Mouse (Mus musculus) cerebellum, postnatal 10 days (tissue): Measurements from ENCODE around the gene Zfp37.
"Not testable (repeated sequence)": the region's sequence is repeated elsewhere in the genome, so short reads cannot be mapped to it uniquely, and the experiment has no call there.

Experiments used
- DNase-seq, 2 experiments: peaks; one replicate each; pipeline ENCODE4 v3.0.0; 2021; ENCODE audit warnings: mixed read lengths in 2 of 2

The Zfp37 gene

GRCm38 (mm10) chr4:62230769-62231168, at the start of gene Zfp37:
Zfp37 (minus strand) TSS chr4:62231047.
- peak; percentile 48 to 49 for DNase-seq

GRCm38 (mm10) chr4:62278081-62278480, 47.2 kb upstream of the Zfp37 start:
- no peak for DNase-seq

GRCm38 (mm10) chr4:62277222-62277621, 46.4 kb upstream of the Zfp37 start:
- no peak for DNase-seq

DNA sequence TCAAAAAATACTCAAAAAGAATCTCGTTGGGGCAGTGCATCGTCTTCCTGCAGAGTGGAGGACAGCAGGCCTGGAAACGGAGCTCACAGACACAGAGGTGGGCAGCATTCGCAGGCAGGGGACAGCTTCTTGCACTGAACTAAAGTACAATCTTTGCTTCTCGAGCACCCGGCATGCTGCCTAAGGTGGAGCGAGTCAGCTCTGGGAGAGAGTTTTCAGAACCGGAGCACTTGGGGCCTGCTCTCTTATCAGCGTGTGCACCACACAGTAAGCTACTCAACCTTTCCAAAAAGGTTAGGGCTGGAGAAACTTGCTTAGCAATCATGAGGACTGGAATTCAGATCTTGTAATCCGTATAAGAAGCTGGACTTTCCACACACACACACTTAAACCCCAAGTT, 45.8 kb upstream of the Zfp37 start:
- no peak for DNase-seq

- DNase-seq = peak; percentile 31 to 49
Measured at GRCm38 (mm10) chr4:62274841-62275536, 44.1 kb upstream of the Zfp37 start.

DNA sequence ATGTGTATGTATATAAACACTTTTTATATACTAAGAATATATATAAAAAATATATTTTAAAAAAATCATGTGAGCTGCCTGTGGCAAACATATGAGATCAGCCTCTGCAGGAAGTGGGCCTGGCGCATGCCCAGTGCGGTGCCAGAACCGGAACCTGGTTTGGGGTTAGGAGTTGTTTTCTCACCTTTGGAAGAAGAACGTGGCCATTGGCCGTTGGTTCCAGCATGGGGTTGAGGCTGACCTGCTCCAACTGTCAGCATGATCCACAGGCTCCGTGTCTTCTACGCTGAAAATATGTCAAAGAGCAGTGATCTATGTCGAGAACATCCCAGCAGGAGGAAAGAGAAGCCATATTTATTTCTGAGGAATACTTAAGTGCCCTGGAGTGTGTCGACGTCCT, 43.1 kb upstream of the Zfp37 start:
- no peak for DNase-seq

DNA sequence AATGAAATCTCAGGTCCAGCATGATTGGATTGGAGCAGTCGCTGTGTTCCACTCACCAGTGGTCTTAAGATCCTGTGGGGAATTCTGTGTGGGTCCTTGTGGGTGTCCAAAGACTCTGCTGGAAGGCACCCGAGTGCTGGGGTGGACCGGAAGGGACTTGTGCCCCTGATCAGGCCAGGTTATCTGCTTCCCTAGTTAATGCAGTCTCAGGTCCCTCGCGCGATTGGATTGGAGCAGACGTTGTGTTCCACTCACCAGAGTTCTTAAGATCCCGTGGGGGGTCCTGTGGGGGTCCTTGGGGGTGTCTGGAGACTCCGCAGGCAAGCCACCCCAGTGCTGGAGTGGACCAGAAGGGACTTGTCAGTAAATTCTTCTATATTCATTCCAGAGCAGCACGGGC, 41.8 kb upstream of the Zfp37 start:
- DNase-seq = no peak

DNA sequence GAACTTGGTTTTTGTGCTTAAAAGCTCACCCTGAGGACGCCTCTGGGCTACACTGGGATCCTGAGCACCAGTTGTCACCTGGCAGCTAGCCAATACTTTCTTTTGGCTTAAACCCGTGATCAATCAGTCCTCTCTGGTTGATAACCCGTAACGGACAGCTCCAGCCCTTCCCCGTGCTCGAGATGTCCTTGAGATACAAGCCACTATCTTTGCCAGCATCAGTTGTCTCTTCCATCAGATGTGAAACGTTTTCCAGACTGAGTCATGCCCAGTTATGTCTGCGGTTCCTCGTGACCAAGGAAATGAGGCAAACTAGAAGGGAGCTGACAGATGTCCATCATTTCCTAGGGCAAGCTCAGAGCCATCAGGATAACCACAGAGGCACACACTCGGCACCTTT, 36.3 kb upstream of the Zfp37 start:
- DNase-seq = no peak

DNA sequence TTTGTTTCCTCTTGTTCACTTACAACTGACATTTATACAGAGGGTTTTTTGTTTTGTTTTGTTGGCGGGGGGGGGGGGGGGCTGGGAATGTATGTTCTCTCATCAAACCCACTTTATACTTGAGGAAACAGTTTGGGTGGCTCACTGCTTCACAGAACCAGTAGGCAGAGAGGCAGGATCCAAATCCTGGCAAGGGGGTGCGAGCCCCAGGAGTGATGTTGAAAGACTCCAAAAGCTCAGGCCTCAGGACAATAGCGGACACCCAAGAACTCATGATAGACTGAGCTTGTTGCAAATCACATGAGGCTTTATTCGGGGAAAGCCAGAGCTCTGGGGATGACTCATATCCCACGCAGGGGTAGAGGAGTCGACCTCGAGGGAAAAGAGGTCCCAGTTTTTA, 35.2 kb upstream of the Zfp37 start:
- not testable (repeated sequence) for DNase-seq

DNA sequence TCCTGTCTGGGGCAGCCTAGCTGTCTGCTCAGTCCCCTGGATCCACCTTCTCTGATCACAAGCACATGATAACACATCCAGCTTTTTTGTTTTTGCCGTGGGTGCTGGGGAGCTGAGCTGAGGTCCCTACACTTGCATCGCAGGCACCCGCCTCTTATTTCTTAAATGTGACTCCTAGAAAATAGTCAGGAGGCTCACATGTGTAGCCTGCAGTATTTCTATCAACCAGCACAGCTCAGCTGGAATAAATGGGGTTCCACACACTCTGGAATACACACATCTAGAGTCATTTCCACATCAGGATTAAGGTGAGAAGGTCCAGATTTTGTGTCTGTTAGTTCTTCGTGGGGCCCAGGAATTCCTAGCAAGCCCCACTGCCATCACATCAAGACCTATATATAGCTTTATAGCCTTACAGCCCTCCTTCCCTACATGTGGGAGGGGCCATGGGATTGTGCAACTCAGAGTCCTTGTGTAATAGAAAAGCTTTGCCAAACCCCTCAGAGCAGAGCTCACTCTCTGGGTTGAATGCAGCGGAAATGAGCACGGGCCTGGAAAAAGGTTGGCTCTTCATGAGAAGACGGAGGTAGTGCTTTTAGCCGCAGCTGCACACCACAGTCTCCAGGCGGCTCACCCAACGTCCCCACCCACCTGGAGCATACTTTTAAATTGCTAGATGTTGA, 34.4 kb upstream of the Zfp37 start:
- no peak for DNase-seq

DNA sequence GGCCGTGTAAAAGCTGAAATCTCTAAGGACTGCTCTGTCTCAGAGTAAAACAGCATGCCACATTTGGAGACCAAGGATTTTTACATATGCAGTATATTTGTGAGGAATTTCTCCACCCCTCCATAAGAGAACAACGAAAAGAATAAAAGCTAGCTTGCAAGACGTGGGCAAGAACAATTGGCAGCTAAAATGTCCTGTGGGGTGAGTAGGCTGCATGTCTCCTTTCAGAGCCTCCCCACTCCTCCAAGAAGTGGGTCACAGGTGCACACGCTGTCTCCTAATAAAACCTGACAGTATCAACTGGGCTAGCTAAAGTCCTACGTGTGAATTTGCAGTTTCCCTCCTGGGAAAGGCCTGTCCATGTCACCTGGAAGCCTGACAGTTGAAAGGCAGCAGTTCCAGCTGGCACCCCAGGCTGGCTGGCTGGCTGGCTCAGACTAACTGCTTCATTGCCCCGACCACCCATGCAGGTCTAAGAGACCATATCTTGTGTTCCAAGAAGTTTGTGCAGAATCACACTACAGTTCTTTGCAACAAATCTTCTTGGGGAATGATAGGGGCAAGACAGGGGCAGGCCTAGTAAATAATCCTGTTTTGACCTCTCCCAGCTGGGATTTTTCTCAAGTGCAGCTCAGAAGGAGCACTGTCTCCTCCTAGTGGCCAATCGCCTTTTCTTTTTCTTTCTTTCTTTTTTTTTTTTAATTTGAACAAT, 32.4 kb upstream of the Zfp37 start:
- peak; percentile 75 to 80 for DNase-seq

GRCm38 (mm10) chr4:62262276-62262675, 31.4 kb upstream of the Zfp37 start, which contains the start of gene Slc31a2:
Slc31a2 (plus strand) TSS chr4:62262562.
- DNase-seq = peak in 1 of 2 experiments; percentile 19

DNA sequence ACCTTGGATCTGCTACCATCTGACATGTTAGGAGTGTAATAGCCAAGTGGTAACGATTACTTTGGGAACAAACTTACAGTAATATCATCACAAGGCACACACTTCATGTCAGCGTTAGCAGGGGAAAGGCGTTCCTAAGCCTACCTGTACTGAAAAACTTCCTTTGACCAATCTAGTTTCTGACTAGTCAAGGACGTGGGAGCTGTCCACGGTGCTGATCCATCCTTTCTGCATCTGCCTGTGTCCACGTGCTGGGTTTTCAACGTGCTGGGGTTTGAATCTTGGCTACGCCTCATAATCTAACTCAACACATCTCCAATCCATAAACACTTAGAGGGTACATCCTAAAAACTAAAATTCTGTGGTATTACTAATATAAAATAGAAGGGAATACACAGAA, 26.1 kb upstream of the Zfp37 start:
- DNase-seq = peak in 1 of 2 experiments; percentile 22

GRCm38 (mm10) chr4:62254551-62254950, 23.7 kb upstream of the Zfp37 start:
- DNase-seq = no peak

DNA sequence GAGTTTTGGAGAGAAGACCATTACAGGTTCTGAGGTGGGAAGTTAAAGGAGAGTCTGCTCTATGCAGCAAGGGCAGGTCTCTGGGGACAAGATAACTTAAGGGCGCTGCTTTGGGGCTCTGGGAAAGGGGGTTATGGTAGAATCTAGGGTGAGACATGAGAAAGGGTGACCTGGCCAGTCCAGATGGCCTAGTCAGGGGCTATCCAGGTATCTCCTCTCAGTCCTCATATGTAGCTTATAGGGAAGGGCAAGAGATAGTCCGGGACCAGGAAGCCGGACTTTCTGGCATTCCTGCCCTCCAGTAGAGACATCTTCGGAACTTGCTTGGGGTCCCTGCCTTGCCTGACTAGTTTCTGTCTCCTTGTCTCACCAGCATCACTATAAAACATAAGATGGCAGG, 20.9 kb upstream of the Zfp37 start:
- DNase-seq = no peak

GRCm38 (mm10) chr4:62250896-62251544, 20.2 kb upstream of the Zfp37 start:
- peak in 1 of 2 experiments; percentile 34 for DNase-seq

GRCm38 (mm10) chr4:62248328-62248727, 17.5 kb upstream of the Zfp37 start:
- DNase-seq = no peak

- no peak for DNase-seq
Measured at GRCm38 (mm10) chr4:62240586-62240985, 9.7 kb upstream of the Zfp37 start.

DNA sequence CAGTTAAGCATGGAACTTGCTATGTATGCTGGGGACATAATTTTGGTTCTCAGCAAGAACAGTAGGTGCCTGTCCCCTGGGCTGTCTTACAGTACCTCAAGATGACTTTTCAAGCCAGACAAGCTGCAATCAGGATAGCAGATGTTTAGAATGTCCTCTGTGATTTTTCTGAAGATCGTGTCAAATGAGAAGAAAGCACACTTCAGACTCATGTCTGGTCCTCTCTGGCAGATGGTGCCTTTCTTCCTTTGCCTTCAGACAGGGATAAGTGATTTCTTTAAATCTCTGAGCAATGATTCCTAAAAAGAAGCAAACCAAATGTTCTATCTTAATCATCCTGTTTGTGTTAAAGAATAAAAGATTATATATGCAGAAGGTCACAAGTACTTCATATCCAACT, 694 bp downstream of the Zfp37 start:
- no peak for DNase-seq

GRCm38 (mm10) chr4:62229448-62229847, 1.4 kb downstream of the Zfp37 start:
- DNase-seq = peak; percentile 14 to 34

DNA sequence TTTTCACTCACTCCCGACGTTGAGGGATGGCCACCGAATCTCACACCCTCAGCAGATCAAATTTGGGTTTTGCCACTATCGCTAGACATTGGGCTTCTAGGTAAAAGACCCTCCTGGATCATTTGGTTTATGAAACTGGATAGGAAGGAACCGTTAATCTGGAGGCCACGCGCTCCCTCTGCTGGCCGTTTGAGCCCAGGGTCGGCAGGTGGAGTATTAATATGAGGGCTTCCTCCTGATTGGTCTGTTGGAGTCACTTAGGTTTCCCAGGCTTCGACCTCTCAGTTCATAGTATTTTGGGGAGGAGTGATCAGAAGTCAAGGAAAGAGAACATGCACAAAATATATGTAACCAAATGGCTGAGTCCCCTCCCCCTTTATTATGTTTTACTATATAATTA, 2.5 kb downstream of the Zfp37 start:
- DNase-seq = peak; percentile 83 to 84

- DNase-seq = no peak
Measured at GRCm38 (mm10) chr4:62213490-62213889, 17.4 kb downstream of the Zfp37 start.

GRCm38 (mm10) chr4:62210035-62210434, 20.8 kb downstream of the Zfp37 start:
- DNase-seq = peak; percentile 24 to 57
